Mouse (Mus musculus) midbrain, embryonic 13.5 days (tissue): ENCODE results near the gene Tpbg. TPM values are rescaled to one million over a fixed set of nuclear protein-coding genes. Genes with fewer than 3 reads are reported as not detected.
"Not testable (repeated sequence)": the region's sequence is repeated elsewhere in the genome, so short reads cannot be mapped to it uniquely, and the experiment has no call there.

Source experiments
- ATAC-seq: fragments of 200-750 bp; cut with Nextera tagmentation; 2 replicates; pipeline ENCODE4 v1.8.0; 2017; ENCODE audit warnings: mild to moderate bottlenecking, moderate TSS enrichment, moderate library complexity
- H3K27ac ChIP-seq: fragments of 300-500 bp; sonication (generic); 2 replicates; pipeline ENCODE4 v1.5.1; 2015; ENCODE audit warnings: inconsistent platforms, mild to moderate bottlenecking, moderate library complexity
- H3K27me3 ChIP-seq: fragments of 300-500 bp; sonication (generic); 2 replicates; pipeline ENCODE4 v1.6.1; 2015; ENCODE audit warnings: mild to moderate bottlenecking, inconsistent platforms
- H3K36me3 ChIP-seq: fragments of 300-500 bp; sonication (generic); 2 replicates; pipeline ENCODE4 v1.6.1; 2015; ENCODE audit warnings: mild to moderate bottlenecking, inconsistent platforms
- H3K4me1 ChIP-seq: fragments of 300-500 bp; sonication (generic); replicated peaks from 2 replicates; pipeline ENCODE4 v1.6.1; 2015; ENCODE audit warnings: inconsistent platforms
- H3K4me2 ChIP-seq: fragments of 300-500 bp; sonication (generic); replicated peaks from 2 replicates; pipeline ENCODE4 v1.6.1; 2015; ENCODE audit warnings: moderate library complexity, mild to moderate bottlenecking, inconsistent platforms
- H3K4me3 ChIP-seq: fragments of 300-500 bp; sonication (generic); replicated peaks from 2 replicates; pipeline ENCODE4 v1.5.1; 2015; ENCODE audit warnings: mild to moderate bottlenecking, inconsistent platforms
- H3K9ac ChIP-seq: fragments of 300-500 bp; sonication (generic); replicated peaks from 2 replicates; pipeline ENCODE4 v1.6.1; 2015; ENCODE audit warnings: mild to moderate bottlenecking, inconsistent platforms
- H3K9me3 ChIP-seq: fragments of 300-500 bp; sonication (generic); 2 replicates; pipeline ENCODE4 v1.6.1; 2016; ENCODE audit warnings: mild to moderate bottlenecking, inconsistent platforms
- whole genome bisulfite sequencing: fragments of 180-500 bp; shearing (Covaris S2); methylation state at CpG from one replicate; pipeline ENCODE4 v1.1.7; 2015; 5-methylcytosine and 5-hydroxymethylcytosine counted together
- polyA plus RNA-seq: library from polyadenylated mRNA; unstranded; fragments of >200 nt; fragmentation: Nextera tagmentation; extraction: Ambion mirVana; gene quantifications from 2 replicates; pipeline ENCODE4 v1.2.1, GENCODE M21; 2015

Gene Tpbg
- 15.4 and 25.4 TPM in 2 replicates for polyA plus RNA-seq

DNA sequence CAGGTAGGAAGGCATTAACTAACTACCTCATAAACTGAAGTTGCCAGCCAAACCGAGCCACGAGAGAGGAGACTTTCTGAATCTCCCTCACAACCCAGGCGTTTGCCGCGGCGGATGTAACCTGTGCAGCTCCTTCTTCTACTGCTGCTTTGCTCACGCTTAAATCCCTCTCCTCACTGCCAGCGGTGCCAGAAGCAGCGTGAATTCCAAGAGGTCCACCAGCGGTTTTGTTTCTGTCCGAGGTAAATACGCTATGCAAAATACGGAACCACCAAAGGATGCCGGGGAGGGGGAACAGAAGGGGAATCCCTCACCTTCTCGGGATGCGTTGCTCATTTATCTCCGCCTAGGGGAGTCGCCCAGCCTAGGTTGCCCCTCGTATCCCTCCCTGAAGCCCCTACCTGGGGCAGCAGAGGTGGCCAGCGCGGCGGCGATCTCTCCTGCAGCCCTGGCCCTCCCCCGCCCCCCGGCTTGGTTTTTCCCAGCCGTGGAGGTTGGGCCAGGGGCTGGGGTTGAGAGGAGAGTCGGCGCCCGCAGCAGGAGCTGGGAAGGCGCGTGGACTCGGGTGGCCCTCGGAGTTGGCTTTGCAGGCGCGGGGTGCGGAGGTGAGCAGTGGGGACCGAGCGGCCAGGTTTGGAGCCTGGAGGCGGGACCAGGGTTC is at the start of gene Tpbg:
Tpbg (plus strand) TSS at position 30 of the 661 bp plus-strand sequence.
- H3K4me2 ChIP-seq = peak within 1 kb of the TSS; percentile 93
- peak within 1 kb of the TSS; percentile 80 for H3K9ac ChIP-seq
- H3K27ac ChIP-seq = peak within 1 kb of the TSS; percentile 74
- under 1% methylated on average over 39 of the region's 39 CpGs for WGBS
- peaks cover 22% of the 10 kb centered on the region for H3K4me1 ChIP-seq
- H3K36me3 ChIP-seq = 0 out of 2 replicates have a peak, but pooled peaks cover 1% of the 10 kb centered on the region
- peaks cover 14% of the 10 kb centered on the region for H3K27me3 ChIP-seq
- peak; percentile 88 for ATAC-seq
- H3K4me3 ChIP-seq = peak within 1 kb of the TSS; percentile 69
- H3K9me3 ChIP-seq = no peaks in the 10 kb centered on the region

DNA sequence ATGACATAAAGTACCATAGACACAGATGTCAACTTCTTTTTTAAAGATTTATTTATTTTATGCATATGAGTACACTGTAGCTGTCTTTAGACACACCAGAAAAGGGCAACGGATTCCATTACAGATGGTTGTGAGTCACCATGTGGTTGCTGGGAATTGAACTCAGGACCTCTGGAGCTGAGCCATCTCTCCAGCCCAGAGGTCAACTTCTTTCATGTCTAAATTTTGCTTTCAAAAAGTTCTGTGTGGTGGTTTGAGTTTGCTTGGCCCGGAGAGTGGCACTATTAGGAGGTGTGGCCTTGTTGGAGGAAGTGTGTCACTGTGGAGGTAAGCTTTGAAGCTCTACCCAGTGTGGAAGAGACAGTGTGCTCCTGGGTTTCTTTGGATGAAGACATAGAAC is 40.2 kb upstream of the Tpbg start:
- not testable (repeated sequence) for H3K9ac ChIP-seq, H3K4me1 ChIP-seq, ATAC-seq, H3K36me3 ChIP-seq, H3K4me2 ChIP-seq, H3K27ac ChIP-seq, H3K9me3 ChIP-seq, H3K4me3 ChIP-seq, H3K27me3 ChIP-seq
- 82% methylated on average over 2 of the region's 2 CpGs for WGBS

DNA sequence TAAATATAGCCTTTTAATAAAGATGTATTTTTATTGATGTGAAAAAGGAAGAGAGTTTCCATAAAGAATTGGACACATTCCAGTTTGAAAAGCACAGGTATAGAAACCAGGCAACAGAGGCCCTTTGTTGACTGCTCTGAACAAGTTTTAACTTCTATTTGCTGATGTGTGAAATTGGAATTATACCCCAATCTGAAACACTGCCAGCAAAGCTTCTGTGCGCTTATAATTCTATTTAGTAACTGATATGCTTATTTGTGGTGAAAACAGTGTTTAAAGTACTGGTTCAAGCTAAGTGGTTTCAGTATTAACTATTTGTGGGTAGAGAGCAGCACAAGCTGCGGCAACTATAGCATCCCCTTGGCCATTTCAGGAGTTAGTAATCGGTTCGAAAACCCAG is 39.6 kb upstream of the Tpbg start:
- Histone ChIP-seq H3K9ac (no peak overlapping the region), H3K9me3 (no peaks in the 10 kb centered on the region), H3K36me3 (no peaks in the 10 kb centered on the region), H3K27ac (no peak overlapping the region), H3K27me3 (0 out of 2 replicates have a peak, but pooled peaks cover 3% of the 10 kb centered on the region), H3K4me1 (peaks cover 7% of the 10 kb centered on the region; the same call in 1 of the 2 replicates), H3K4me2 (no peak overlapping the region), H3K4me3 (no peak overlapping the region)
- ATAC-seq = 0 out of 2 replicates have a peak, but pooled peaks have one; percentile 24
- 72% methylated on average over 4 of the region's 4 CpGs for WGBS

DNA sequence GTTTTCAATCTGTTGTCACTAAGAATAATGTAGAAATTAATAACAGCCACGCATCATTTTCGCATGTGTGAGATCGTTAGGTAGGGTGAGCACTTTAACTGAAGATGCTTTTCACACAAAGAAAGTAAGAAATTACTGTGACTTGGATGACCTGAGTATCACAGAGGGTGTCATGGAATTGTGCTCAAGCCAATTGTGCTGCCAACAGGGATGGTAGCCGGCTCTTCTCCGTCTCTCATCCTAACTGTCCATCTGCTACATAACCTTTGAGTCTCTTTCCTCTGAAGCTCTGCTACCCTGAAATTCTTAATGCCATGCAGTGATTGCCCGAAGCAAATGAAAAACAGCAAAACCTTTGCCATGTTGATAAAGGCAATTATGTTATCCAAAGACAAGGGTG is 35.8 kb upstream of the Tpbg start:
- Histone ChIP-seq H3K36me3 (no peaks in the 10 kb centered on the region), H3K9me3 (no peaks in the 10 kb centered on the region), H3K4me2 (no peak overlapping the region), H3K27me3 (no peaks in the 10 kb centered on the region), H3K27ac (no peak overlapping the region), H3K9ac (no peak overlapping the region), H3K4me1 (peaks cover 7% of the 10 kb centered on the region; the same call in 1 of the 2 replicates), H3K4me3 (no peak overlapping the region)
- ATAC-seq = no peak
- whole genome bisulfite sequencing = 89% methylated on average over 6 of the region's 6 CpGs

DNA sequence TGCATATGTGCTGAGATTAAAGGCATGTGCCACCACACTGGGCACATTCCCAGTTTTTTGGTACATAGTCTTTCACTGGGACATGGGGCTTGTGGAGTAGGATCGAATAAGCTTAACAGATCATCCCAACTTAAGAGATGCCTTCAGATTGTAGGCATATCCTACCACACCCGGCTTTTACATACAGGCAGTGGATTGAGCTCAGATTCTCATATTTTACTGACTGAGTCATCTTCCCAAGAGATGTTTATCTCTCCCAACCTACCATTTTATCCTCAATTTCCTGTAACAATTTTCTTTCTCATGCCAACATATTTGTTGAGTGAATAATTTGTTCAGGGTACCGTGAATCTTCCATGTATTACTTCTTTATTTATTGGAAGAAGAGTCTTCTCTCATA is 32.9 kb upstream of the Tpbg start:
- Histone ChIP-seq H3K27me3 (no peaks in the 10 kb centered on the region), H3K9ac (no peak overlapping the region), H3K27ac (no peak overlapping the region), H3K4me1 (peaks cover 2% of the 10 kb centered on the region; the same call in 1 of the 2 replicates), H3K4me3 (no peak overlapping the region), H3K4me2 (no peak overlapping the region), H3K9me3 (no peaks in the 10 kb centered on the region), H3K36me3 (no peaks in the 10 kb centered on the region)
- no peak for ATAC-seq
- 92% methylated on average over 3 of the region's 3 CpGs for WGBS

DNA sequence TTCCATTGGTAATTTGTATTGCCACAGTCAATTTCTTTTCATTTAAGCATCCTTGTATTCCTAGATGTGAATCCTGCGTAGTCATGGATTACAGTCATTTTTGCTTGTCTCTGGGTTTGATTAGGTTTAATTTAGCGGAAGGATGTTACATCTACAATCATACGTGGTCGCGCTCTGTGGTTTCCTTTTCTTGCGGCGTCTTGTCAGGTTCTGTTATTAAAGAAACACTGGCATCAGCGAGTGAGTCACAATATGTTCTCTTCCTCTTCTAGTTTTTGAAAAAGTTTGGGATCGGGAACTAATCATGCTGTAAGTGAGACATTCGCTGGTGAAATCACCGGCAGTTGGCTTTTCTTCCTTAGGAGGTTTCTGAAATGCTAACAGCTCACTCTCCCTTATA is 21.4 kb upstream of the Tpbg start:
- no peaks in the 10 kb centered on the region for H3K4me1 ChIP-seq
- H3K27ac ChIP-seq = no peak overlapping the region
- no peak for ATAC-seq
- H3K9ac ChIP-seq = no peak overlapping the region
- WGBS = 92% methylated on average over 11 of the region's 11 CpGs
- no peak overlapping the region for H3K4me3 ChIP-seq
- H3K36me3 ChIP-seq = no peaks in the 10 kb centered on the region
- no peak overlapping the region for H3K4me2 ChIP-seq
- H3K27me3 ChIP-seq = no peaks in the 10 kb centered on the region
- H3K9me3 ChIP-seq = no peaks in the 10 kb centered on the region

DNA sequence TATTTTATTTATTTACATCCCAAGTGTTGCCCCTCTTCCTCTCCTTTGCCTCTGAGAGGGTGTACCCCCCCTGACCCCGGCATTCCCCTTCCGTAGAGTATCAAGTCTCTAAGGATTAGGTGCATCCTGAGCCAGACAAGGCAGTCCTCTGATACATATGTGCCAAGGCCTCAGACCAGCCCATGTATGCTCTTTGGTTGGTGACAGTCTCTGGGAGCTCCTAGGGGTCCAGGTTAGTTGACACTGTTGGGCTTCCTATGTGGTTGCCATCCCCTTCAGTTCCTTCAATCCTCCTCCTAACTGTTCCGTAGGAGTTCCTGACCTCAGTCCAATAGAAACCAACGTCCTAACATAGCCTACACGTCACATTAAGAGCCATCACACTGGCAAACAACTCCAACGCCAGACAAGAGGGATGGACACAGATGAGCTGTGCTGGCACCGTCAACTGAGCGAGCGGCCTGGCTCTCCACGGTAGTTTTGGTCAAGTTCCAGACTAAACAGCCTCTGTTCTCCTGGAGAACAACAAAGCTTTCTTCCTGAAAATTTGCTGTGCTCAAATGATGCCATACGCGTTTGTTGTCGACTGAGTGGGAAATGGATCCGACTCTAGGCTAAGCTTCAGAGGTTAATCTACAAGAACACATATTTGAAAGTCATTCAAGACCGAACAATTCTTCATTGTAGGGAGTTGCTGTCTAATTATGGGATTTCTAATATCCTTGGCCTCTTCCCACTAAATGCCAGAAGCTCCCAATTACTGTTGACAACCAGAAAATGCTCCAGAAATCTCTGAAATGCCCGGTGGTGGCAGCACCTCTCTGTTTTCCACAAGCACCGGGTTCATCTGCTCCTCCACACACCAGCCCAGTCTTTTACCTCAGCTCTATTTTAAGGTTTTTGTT is 6.4 kb upstream of the Tpbg start:
- 83% methylated on average over 17 of the region's 17 CpGs for WGBS
- Histone ChIP-seq H3K4me1 (no peaks in the 10 kb centered on the region), H3K27me3 (0 out of 2 replicates have a peak, but pooled peaks cover 3% of the 10 kb centered on the region), H3K27ac (no peak overlapping the region), H3K36me3 (no peaks in the 10 kb centered on the region), H3K9ac (no peak overlapping the region), H3K4me3 (no peak overlapping the region), H3K4me2 (no peak overlapping the region), H3K9me3 (no peaks in the 10 kb centered on the region)
- ATAC-seq = no peak

DNA sequence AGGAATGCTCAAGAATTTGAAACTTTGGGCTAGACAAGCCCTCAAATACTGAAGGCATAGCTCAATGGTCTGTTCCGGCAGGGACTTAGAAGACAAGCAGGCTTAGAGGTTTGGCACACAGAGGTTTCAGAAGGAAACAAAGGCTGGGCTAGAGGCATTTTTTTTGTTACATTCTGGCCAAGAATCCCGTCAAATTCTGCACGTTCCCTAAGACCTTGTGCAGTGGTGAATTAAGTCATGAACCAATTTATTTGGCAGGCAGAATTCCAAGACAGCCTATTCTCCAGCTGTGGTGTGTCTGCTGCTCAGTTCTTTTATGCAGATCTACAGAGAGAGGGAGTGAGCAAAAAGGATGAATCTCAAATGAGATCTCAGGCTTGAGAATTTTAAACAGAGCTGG is 2.6 kb upstream of the Tpbg start:
- H3K27ac ChIP-seq = no peak overlapping the region
- H3K4me1 ChIP-seq = peaks cover 13% of the 10 kb centered on the region
- no peak overlapping the region for H3K9ac ChIP-seq
- H3K4me3 ChIP-seq = no peak overlapping the region
- H3K36me3 ChIP-seq = no peaks in the 10 kb centered on the region
- no peak overlapping the region for H3K4me2 ChIP-seq
- peaks cover 10% of the 10 kb centered on the region for H3K27me3 ChIP-seq
- no peak for ATAC-seq
- WGBS = 9% methylated on average over 3 of the region's 3 CpGs
- no peaks in the 10 kb centered on the region for H3K9me3 ChIP-seq

DNA sequence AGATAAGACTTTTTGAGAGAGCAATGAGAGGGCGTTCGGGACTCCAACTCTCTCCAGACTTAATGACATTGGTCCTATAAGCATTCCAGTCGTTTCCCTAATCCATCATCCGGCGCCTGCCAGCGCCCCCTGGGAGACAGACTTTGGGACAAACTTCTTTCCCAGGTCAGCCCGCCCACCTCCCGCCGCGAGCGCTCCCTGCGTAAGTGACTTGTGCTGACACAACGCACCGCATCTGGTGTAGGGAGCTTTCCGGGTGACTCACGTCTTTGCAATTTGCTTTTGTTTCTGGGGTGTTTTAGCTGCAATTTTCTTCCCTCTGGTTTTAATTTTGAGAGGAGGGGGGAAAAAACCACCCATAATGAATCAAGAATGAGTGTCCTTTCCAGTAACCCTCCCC is 289 bp upstream of the Tpbg start:
- Histone ChIP-seq H3K4me2 (peak overlapping the region; percentile 93), H3K9ac (no peak overlapping the region; the same call in 1 of the 2 replicates), H3K27ac (no peak overlapping the region), H3K9me3 (no peaks in the 10 kb centered on the region), H3K36me3 (no peaks in the 10 kb centered on the region), H3K27me3 (peaks cover 16% of the 10 kb centered on the region), H3K4me1 (peaks cover 22% of the 10 kb centered on the region), H3K4me3 (peak overlapping the region; percentile 69)
- WGBS = under 1% methylated on average over 16 of the region's 16 CpGs
- ATAC-seq = no peak

DNA sequence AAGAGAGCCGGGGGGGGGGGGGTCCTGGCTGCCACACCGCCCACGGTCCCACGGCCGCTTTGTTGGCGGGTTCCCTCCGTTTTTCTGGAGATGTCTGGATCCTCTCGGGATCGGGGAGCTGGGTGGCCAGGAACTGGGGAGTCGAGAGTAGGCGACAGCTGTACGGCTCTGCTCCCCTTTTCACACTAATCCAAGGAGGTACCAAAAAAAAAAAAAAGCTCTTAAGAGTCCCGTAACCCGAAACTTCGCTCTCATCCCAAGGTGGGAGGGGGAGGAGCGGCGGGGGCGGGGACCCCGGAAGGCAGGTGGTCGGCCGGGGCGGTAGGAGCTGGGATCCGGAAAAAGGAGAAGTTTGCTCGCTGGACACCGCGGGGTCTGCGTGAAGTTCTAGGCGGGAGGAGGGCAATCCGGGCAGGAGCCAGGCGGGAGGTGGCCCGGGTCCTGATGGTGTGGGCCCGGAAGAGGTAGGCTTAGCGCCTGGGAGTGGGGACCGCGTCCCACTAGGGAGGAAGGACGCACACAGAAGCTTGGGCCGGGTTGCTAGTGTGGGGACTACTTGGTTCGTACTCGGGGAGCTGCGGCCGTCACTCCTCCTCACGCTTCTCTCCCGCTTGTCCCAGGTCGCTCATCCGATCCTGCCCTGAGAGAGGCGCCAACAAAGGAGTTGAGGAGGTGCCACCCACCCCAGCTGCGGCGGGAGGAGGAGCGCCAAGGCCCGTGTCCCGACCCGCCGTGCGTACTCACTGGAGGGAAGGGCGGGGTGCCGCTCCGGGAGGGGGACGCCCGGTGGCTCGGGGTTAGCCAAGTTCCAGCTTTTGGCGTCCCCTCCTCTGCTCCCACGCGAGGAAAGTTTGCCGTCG is 1.1 kb downstream of the Tpbg start:
- under 1% methylated on average over 64 of the region's 65 CpGs for WGBS
- H3K4me3 ChIP-seq = peak overlapping the region; percentile 69
- 0 out of 2 replicates have a peak, but pooled peaks cover 3% of the 10 kb centered on the region for H3K36me3 ChIP-seq

DNA sequence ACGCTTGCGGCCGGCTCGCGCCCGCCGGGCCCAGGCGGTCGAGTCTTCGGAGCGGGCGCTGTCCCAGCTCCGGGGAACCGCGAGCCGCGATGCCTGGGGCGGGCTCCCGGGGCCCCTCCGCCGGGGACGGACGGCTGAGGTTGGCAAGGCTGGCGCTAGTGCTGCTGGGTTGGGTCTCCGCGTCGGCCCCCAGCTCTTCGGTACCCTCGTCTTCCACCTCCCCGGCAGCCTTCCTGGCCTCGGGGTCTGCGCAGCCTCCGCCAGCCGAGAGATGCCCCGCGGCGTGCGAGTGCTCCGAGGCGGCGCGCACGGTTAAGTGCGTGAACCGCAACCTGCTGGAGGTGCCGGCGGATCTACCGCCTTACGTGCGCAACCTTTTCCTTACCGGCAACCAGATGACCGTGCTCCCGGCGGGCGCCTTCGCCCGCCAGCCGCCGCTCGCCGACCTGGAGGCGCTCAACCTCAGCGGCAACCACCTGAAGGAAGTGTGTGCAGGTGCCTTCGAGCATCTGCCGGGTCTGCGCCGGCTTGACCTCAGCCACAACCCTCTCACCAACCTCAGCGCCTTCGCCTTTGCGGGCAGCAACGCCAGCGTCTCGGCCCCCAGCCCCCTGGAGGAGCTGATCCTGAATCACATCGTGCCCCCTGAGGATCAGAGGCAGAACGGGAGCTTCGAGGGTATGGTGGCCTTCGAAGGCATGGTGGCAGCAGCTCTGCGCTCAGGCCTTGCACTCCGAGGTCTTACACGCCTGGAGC is 1.9 kb downstream of the Tpbg start:
- H3K4me1 ChIP-seq = peaks cover 22% of the 10 kb centered on the region
- H3K27me3 ChIP-seq = peaks cover 13% of the 10 kb centered on the region
- peak overlapping the region; percentile 93 for H3K4me2 ChIP-seq
- H3K27ac ChIP-seq = peak overlapping the region; percentile 74
- H3K36me3 ChIP-seq = 0 out of 2 replicates have a peak, but pooled peaks cover 3% of the 10 kb centered on the region
- ATAC-seq = peak; percentile 55
- peak overlapping the region; percentile 69 for H3K4me3 ChIP-seq
- H3K9ac ChIP-seq = peak overlapping the region; percentile 80
- H3K9me3 ChIP-seq = no peaks in the 10 kb centered on the region
- 2% methylated on average over 76 of the region's 80 CpGs for WGBS

More for the DNA sequence above, 1.1 kb downstream of the Tpbg start:
- Histone ChIP-seq H3K4me2 (peak overlapping the region; percentile 93), H3K9me3 (no peaks in the 10 kb centered on the region), H3K27ac (peak overlapping the region; percentile 74), H3K4me1 (peaks cover 22% of the 10 kb centered on the region), H3K9ac (peak overlapping the region; percentile 80), H3K27me3 (peaks cover 13% of the 10 kb centered on the region)
- ATAC-seq = peak; percentile 79
